Mouse (Mus musculus): ENCODE measurements around the gene Atp9a. TPM values are rescaled to one million over a fixed set of nuclear protein-coding genes. Genes with fewer than 3 reads are reported as not detected.

Gene Atp9a
- total RNA-seq, 1 experiment = 41.5 TPM

GRCm38 (mm10) chr2:168663716-168664115, 78.5 kb downstream of the Atp9a start:
- DNase-seq (ENCODE audit: low read depth, low spot score) = no peak
- Histone ChIP-seq H3K4me3 (ENCODE audit: insufficient read depth in 1 of 2, low read depth in 1 of 2, low read length in 2 of 2, poor library complexity in 1 of 2, severe bottlenecking in 1 of 2) (no peak overlapping the region), H3K36me3 (ENCODE audit: control insufficient read depth, insufficient read depth, low read length, poor library complexity, severe bottlenecking) (no peaks in the 10 kb centered on the region), H3K4me1 (ENCODE audit: control insufficient read depth in 2 of 2, insufficient read depth in 2 of 2, low read length in 2 of 2, poor library complexity in 1 of 2) (peaks cover 0 to 6% of the 10 kb centered on the region in 2 experiments; a peak in 1 of 4 replicates), H3K27ac (ENCODE audit: insufficient read depth, low read depth, low read length, poor library complexity, severe bottlenecking) (no peak overlapping the region), H3K9me3 (ENCODE audit: control insufficient read depth, insufficient read depth, low read depth, low read length) (no peaks in the 10 kb centered on the region), H3K9ac (ENCODE audit: insufficient read depth, low read depth, low read length, poor library complexity, severe bottlenecking) (no peak overlapping the region)
- TF ChIP-seq HCFC1 (IDR thresholded peaks at IDR 0.05; ENCODE audit: borderline replicate concordance, insufficient read depth, low read length) (no peak), CHD2 (IDR thresholded peaks at IDR 0.05; ENCODE audit: low read depth, low read length) (no peak), ZC3H11A (IDR thresholded peaks at IDR 0.05; ENCODE audit: borderline replicate concordance, low read depth, low read length) (no peak), ZNF384 (IDR thresholded peaks at IDR 0.05; ENCODE audit: low read depth, low read length) (no peak), MAFK (IDR thresholded peaks at IDR 0.05; ENCODE audit: insufficient read depth, low read depth, low read length) (no peak)
- in situ Hi-C loops (cut with MboI; ENCODE audit: low sequenced_read_pairs in 2 of 2, unreplicated experiment in 2 of 2) = no loop called here

- no peak overlapping the region for H3K27ac ChIP-seq (ENCODE audit: insufficient read depth, low read depth, low read length, poor library complexity, severe bottlenecking)
- no peaks in the 10 kb centered on the region for H3K36me3 ChIP-seq (ENCODE audit: control insufficient read depth, insufficient read depth, low read length, poor library complexity, severe bottlenecking)
- H3K4me3 ChIP-seq (ENCODE audit: insufficient read depth in 1 of 2, low read depth in 1 of 2, low read length in 2 of 2, poor library complexity in 1 of 2, severe bottlenecking in 1 of 2) = no peak overlapping the region
- in situ Hi-C loops (cut with MboI; ENCODE audit: low sequenced_read_pairs in 2 of 2, unreplicated experiment in 2 of 2) = no loop called here
- H3K9ac ChIP-seq (ENCODE audit: insufficient read depth, low read depth, low read length, poor library complexity, severe bottlenecking) = no peak overlapping the region
- TF ChIP-seq CHD2 (IDR thresholded peaks at IDR 0.05; ENCODE audit: low read depth, low read length) (no peak), MAFK (IDR thresholded peaks at IDR 0.05; ENCODE audit: insufficient read depth, low read depth, low read length) (no peak), ZC3H11A (IDR thresholded peaks at IDR 0.05; ENCODE audit: borderline replicate concordance, low read depth, low read length) (no peak), HCFC1 (IDR thresholded peaks at IDR 0.05; ENCODE audit: borderline replicate concordance, insufficient read depth, low read length) (no peak), ZNF384 (IDR thresholded peaks at IDR 0.05; ENCODE audit: low read depth, low read length) (no peak)
- no peak for DNase-seq (ENCODE audit: low read depth, low spot score)
- H3K4me1 ChIP-seq (ENCODE audit: control insufficient read depth in 2 of 2, insufficient read depth in 2 of 2, low read length in 2 of 2, poor library complexity in 1 of 2) = peaks cover 0 to 4% of the 10 kb centered on the region in 2 experiments; a peak in 1 of 4 replicates
- H3K9me3 ChIP-seq (ENCODE audit: control insufficient read depth, insufficient read depth, low read depth, low read length) = no peaks in the 10 kb centered on the region
Observed at GRCm38 (mm10) chr2:168663216-168663615, 79.0 kb downstream of the Atp9a start.

GRCm38 (mm10) chr2:168661802-168662201, 80.4 kb downstream of the Atp9a start:
- Histone ChIP-seq H3K4me3 (ENCODE audit: insufficient read depth in 1 of 2, low read depth in 1 of 2, low read length in 2 of 2, poor library complexity in 1 of 2, severe bottlenecking in 1 of 2) (no peak overlapping the region), H3K4me1 (ENCODE audit: control insufficient read depth in 2 of 2, insufficient read depth in 2 of 2, low read length in 2 of 2, poor library complexity in 1 of 2) (peaks cover 0 to 4% of the 10 kb centered on the region in 2 experiments; a peak in 1 of 4 replicates), H3K9ac (ENCODE audit: insufficient read depth, low read depth, low read length, poor library complexity, severe bottlenecking) (no peak overlapping the region), H3K9me3 (ENCODE audit: control insufficient read depth, insufficient read depth, low read depth, low read length) (no peaks in the 10 kb centered on the region), H3K27ac (ENCODE audit: insufficient read depth, low read depth, low read length, poor library complexity, severe bottlenecking) (no peak overlapping the region), H3K36me3 (ENCODE audit: control insufficient read depth, insufficient read depth, low read length, poor library complexity, severe bottlenecking) (no peaks in the 10 kb centered on the region)
- TF ChIP-seq ZC3H11A (IDR thresholded peaks at IDR 0.05; ENCODE audit: borderline replicate concordance, low read depth, low read length) (no peak), CHD2 (IDR thresholded peaks at IDR 0.05; ENCODE audit: low read depth, low read length) (no peak), HCFC1 (IDR thresholded peaks at IDR 0.05; ENCODE audit: borderline replicate concordance, insufficient read depth, low read length) (no peak), ZNF384 (IDR thresholded peaks at IDR 0.05; ENCODE audit: low read depth, low read length) (no peak), MAFK (IDR thresholded peaks at IDR 0.05; ENCODE audit: insufficient read depth, low read depth, low read length) (no peak)
- in situ Hi-C loops (cut with MboI; ENCODE audit: low sequenced_read_pairs in 2 of 2, unreplicated experiment in 2 of 2) = no loop called here
- DNase-seq (ENCODE audit: low read depth, low spot score) = no peak

DNA sequence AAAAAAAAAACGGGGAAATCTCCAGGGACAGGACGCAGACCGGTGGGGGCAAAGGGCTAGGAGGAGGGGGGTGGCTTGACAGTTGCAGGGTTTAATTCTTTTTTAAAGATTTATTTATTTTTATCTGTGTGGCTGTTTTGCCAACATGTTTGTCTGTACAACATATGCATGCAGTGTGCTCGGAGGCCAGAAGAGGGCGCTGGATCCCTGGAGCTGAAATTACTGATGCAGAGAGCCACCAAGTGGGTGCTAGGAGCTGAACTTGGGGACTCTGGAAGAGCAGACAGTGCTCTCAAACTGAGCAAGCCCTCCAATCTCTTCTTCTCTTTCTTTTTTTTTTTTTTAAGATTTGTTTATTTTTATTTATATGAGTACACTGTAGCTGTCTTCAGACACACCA, 81.9 kb downstream of the Atp9a start:
- in situ Hi-C loops (cut with MboI; ENCODE audit: low sequenced_read_pairs in 2 of 2, unreplicated experiment in 2 of 2) = no loop called here
- Histone ChIP-seq H3K27ac (ENCODE audit: insufficient read depth, low read depth, low read length, poor library complexity, severe bottlenecking) (no peak overlapping the region), H3K4me1 (ENCODE audit: control insufficient read depth in 2 of 2, insufficient read depth in 2 of 2, low read length in 2 of 2, poor library complexity in 1 of 2) (peaks cover 0 to 4% of the 10 kb centered on the region in 2 experiments; a peak in 1 of 4 replicates), H3K9me3 (ENCODE audit: control insufficient read depth, insufficient read depth, low read depth, low read length) (no peaks in the 10 kb centered on the region), H3K4me3 (ENCODE audit: insufficient read depth in 1 of 2, low read depth in 1 of 2, low read length in 2 of 2, poor library complexity in 1 of 2, severe bottlenecking in 1 of 2) (no peak overlapping the region), H3K36me3 (ENCODE audit: control insufficient read depth, insufficient read depth, low read length, poor library complexity, severe bottlenecking) (no peaks in the 10 kb centered on the region), H3K9ac (ENCODE audit: insufficient read depth, low read depth, low read length, poor library complexity, severe bottlenecking) (no peak overlapping the region)
- DNase-seq (ENCODE audit: low read depth, low spot score) = peak; percentile 47
- TF ChIP-seq MAFK (IDR thresholded peaks at IDR 0.05; ENCODE audit: insufficient read depth, low read depth, low read length) = no peak
- 0 out of 2 replicates have a peak, but pooled peaks have one; percentile 38 for TF ChIP-seq ZNF384 (IDR thresholded peaks at IDR 0.05; ENCODE audit: low read depth, low read length)

GRCm38 (mm10) chr2:168658551-168658950, 83.7 kb downstream of the Atp9a start:
- Histone ChIP-seq H3K27ac (ENCODE audit: insufficient read depth, low read depth, low read length, poor library complexity, severe bottlenecking) (no peak overlapping the region), H3K9me3 (ENCODE audit: control insufficient read depth, insufficient read depth, low read depth, low read length) (no peaks in the 10 kb centered on the region), H3K4me1 (ENCODE audit: control insufficient read depth in 2 of 2, insufficient read depth in 2 of 2, low read length in 2 of 2, poor library complexity in 1 of 2) (peaks cover 0 to 4% of the 10 kb centered on the region in 2 experiments; a peak in 1 of 4 replicates), H3K4me3 (ENCODE audit: insufficient read depth in 1 of 2, low read depth in 1 of 2, low read length in 2 of 2, poor library complexity in 1 of 2, severe bottlenecking in 1 of 2) (no peak overlapping the region), H3K9ac (ENCODE audit: insufficient read depth, low read depth, low read length, poor library complexity, severe bottlenecking) (no peak overlapping the region), H3K36me3 (ENCODE audit: control insufficient read depth, insufficient read depth, low read length, poor library complexity, severe bottlenecking) (no peaks in the 10 kb centered on the region; the same call in 1 of the 2 replicates)
- in situ Hi-C loops (cut with MboI; ENCODE audit: low sequenced_read_pairs in 2 of 2, unreplicated experiment in 2 of 2) = no loop called here
- TF ChIP-seq HCFC1 (IDR thresholded peaks at IDR 0.05; ENCODE audit: borderline replicate concordance, insufficient read depth, low read length) (no peak), ZNF384 (IDR thresholded peaks at IDR 0.05; ENCODE audit: low read depth, low read length) (no peak), ZC3H11A (IDR thresholded peaks at IDR 0.05; ENCODE audit: borderline replicate concordance, low read depth, low read length) (no peak), MAFK (IDR thresholded peaks at IDR 0.05; ENCODE audit: insufficient read depth, low read depth, low read length) (no peak), CHD2 (IDR thresholded peaks at IDR 0.05; ENCODE audit: low read depth, low read length) (no peak)
- no peak for DNase-seq (ENCODE audit: low read depth, low spot score)
